Mouse (Mus musculus) ES-E14 (cell line): ENCODE measurements around the gene Tpr. TPM values are rescaled to one million over a fixed set of nuclear protein-coding genes. Genes with fewer than 3 reads are reported as not detected.

Experiments
- DNase-seq: peaks from one replicate; pipeline ENCODE4 v3.0.0-alpha.2; 2013; ENCODE audit warnings: low read depth, low spot score
- H3K27ac ChIP-seq: 2 replicates; pipeline ENCODE4 v1.5.1; 2012; ENCODE audit warnings: low read depth, mild to moderate bottlenecking, low read length, moderate library complexity, mixed read lengths; ENCODE audit not compliant: poor library complexity, insufficient read depth, severe bottlenecking
- H3K36me3 ChIP-seq: 2 replicates; pipeline ENCODE4 v1.6.1; 2012; ENCODE audit warnings: mild to moderate bottlenecking, low read length, moderate library complexity, mixed read lengths; ENCODE audit not compliant: control insufficient read depth, poor library complexity, insufficient read depth, severe bottlenecking
- H3K4me1 ChIP-seq, 2 experiments: fragments of 150-350 bp in 1 of 2; sonication (generic) in 1 of 2; 2 replicates each; pipeline ENCODE4 v1.6.1; 2012; ENCODE audit warnings: low read length in 2 of 2, mild to moderate bottlenecking in 1 of 2, mixed read lengths in 1 of 2; ENCODE audit not compliant: control insufficient read depth in 2 of 2, insufficient read depth in 2 of 2, poor library complexity in 1 of 2
- H3K4me3 ChIP-seq, 2 experiments: fragments of 150-350 bp in 1 of 2; sonication (generic) in 1 of 2; 2 replicates each; pipeline ENCODE4 v1.5.1; 2012; ENCODE audit warnings: low read length in 2 of 2, low read depth in 1 of 2, mild to moderate bottlenecking in 1 of 2, mixed read lengths in 1 of 2; ENCODE audit not compliant: insufficient read depth in 1 of 2, poor library complexity in 1 of 2, severe bottlenecking in 1 of 2
- H3K9ac ChIP-seq: 2 replicates; pipeline ENCODE4 v1.6.1; 2012; ENCODE audit warnings: low read depth, mild to moderate bottlenecking, low read length, mixed read lengths; ENCODE audit not compliant: poor library complexity, insufficient read depth, severe bottlenecking
- H3K9me3 ChIP-seq: fragments of 150-350 bp; sonication (generic); 2 replicates; pipeline ENCODE4 v1.6.1; 2012; ENCODE audit warnings: low read depth, mild to moderate bottlenecking, low read length; ENCODE audit not compliant: control insufficient read depth, insufficient read depth
- CHD2 ChIP-seq: IDR thresholded peaks from 2 replicates; pipeline ENCODE4 v1.6.1; 2014; ENCODE audit warnings: mild to moderate bottlenecking, low read depth, low read length, inconsistent platforms
- HCFC1 ChIP-seq: IDR thresholded peaks from 2 replicates; pipeline ENCODE4 v1.6.1; 2012; ENCODE audit warnings: low read length, inconsistent platforms, borderline replicate concordance; ENCODE audit not compliant: insufficient read depth
- MAFK ChIP-seq: IDR thresholded peaks from 2 replicates; pipeline ENCODE4 v1.6.1; 2014; ENCODE audit warnings: mild to moderate bottlenecking, low read depth, low read length, inconsistent platforms; ENCODE audit not compliant: insufficient read depth
- ZC3H11A ChIP-seq: IDR thresholded peaks from 2 replicates; pipeline ENCODE4 v1.6.1; 2012; ENCODE audit warnings: low read depth, mild to moderate bottlenecking, inconsistent platforms, low read length, borderline replicate concordance
- ZNF384 ChIP-seq: IDR thresholded peaks from 2 replicates; pipeline ENCODE4 v1.6.1; 2012; ENCODE audit warnings: low read depth, low read length, inconsistent platforms
- in situ Hi-C, 2 experiments: fragments of 600-800 bp; cut with MboI; formaldehyde crosslinking; loops; one replicate each; pipeline ENCODE4 v1.15.1; 2025; ENCODE audit warnings: low sequenced_read_pairs in 2 of 2, inconsistent platforms in 1 of 2; ENCODE audit not compliant: unreplicated experiment in 2 of 2
- total RNA-seq: library from RNA; depleted of rRNA; stranded (reverse); fragments of 300-350 nt; gene quantifications from 2 replicates; pipeline ENCODE4 v1.2.3, GENCODE M21; 2012

The Tpr gene
- total RNA-seq, 1 experiment: 271 TPM

GRCm38 (mm10) chr1:150458977-150459376, 66.3 kb downstream of the Tpr start:
- Histone ChIP-seq H3K4me3 (no peak overlapping the region), H3K9me3 (no peaks in the 10 kb centered on the region), H3K4me1 (no peaks in the 10 kb centered on the region), H3K36me3 (no peaks in the 10 kb centered on the region), H3K9ac (no peak overlapping the region), H3K27ac (no peak overlapping the region)
- in situ Hi-C loops: no loop called here
- TF ChIP-seq ZNF384 (no peak), HCFC1 (no peak), ZC3H11A (no peak), CHD2 (no peak)
- DNase-seq: no peak

GRCm38 (mm10) chr1:150459599-150459998, 67.0 kb downstream of the Tpr start:
- H3K36me3 ChIP-seq: no peaks in the 10 kb centered on the region
- no peak overlapping the region for H3K9ac ChIP-seq
- H3K4me1 ChIP-seq: no peaks in the 10 kb centered on the region
- no peak for DNase-seq
- TF ChIP-seq CHD2: no peak
- TF ChIP-seq HCFC1: no peak
- TF ChIP-seq ZC3H11A: no peak
- no peak for TF ChIP-seq MAFK
- no peak for TF ChIP-seq ZNF384
- in situ Hi-C loops: no loop called here
- no peaks in the 10 kb centered on the region for H3K9me3 ChIP-seq
- no peak overlapping the region for H3K4me3 ChIP-seq
- H3K27ac ChIP-seq: no peak overlapping the region

GRCm38 (mm10) chr1:150460595-150460994, 68.0 kb downstream of the Tpr start:
- Histone ChIP-seq H3K9ac (no peak overlapping the region), H3K9me3 (no peaks in the 10 kb centered on the region), H3K36me3 (no peaks in the 10 kb centered on the region), H3K27ac (no peak overlapping the region), H3K4me3 (no peak overlapping the region), H3K4me1 (no peaks in the 10 kb centered on the region)
- TF ChIP-seq ZNF384: no peak
- TF ChIP-seq MAFK: no peak
- TF ChIP-seq HCFC1: no peak
- TF ChIP-seq ZC3H11A: no peak
- TF ChIP-seq CHD2: no peak
- no peak for DNase-seq
- in situ Hi-C loops: no loop called here

- in situ Hi-C loops: no loop called here
- TF ChIP-seq CHD2 (no peak), ZNF384 (no peak), MAFK (no peak), ZC3H11A (no peak)
These were observed 70.4 kb downstream of the Tpr start for GRCm38 (mm10) chr1:150463068-150463467.

GRCm38 (mm10) chr1:150463691-150464090, 71.1 kb downstream of the Tpr start:
- in situ Hi-C loops: no loop called here
- no peaks in the 10 kb centered on the region for H3K36me3 ChIP-seq
- H3K27ac ChIP-seq: no peak overlapping the region; the same call in 1 of the 2 replicates
- no peak for DNase-seq
- H3K4me1 ChIP-seq: no peaks in the 10 kb centered on the region
- no peaks in the 10 kb centered on the region for H3K9me3 ChIP-seq
- H3K9ac ChIP-seq: no peak overlapping the region
- TF ChIP-seq MAFK: no peak
- TF ChIP-seq ZC3H11A: no peak
- TF ChIP-seq HCFC1: no peak
- no peak for TF ChIP-seq CHD2
- TF ChIP-seq ZNF384: no peak
- H3K4me3 ChIP-seq: no peak overlapping the region

More at GRCm38 (mm10) chr1:150463068-150463467, 70.4 kb downstream of the Tpr start:
- H3K4me1 ChIP-seq: no peaks in the 10 kb centered on the region
- no peak overlapping the region for H3K27ac ChIP-seq
- H3K4me3 ChIP-seq: no peak overlapping the region
- no peaks in the 10 kb centered on the region for H3K9me3 ChIP-seq
- H3K36me3 ChIP-seq: no peaks in the 10 kb centered on the region
- H3K9ac ChIP-seq: no peak overlapping the region
- DNase-seq: no peak
